Mouse (Mus musculus): Measurements from ENCODE around the gene Elobl. TPM values are rescaled to one million over a fixed set of nuclear protein-coding genes. Genes with fewer than 3 reads are reported as not detected.

Elobl gene
- polyA plus RNA-seq, 1 experiment from 2014 or later: not detected

- H3K9me3 ChIP-seq: no peaks in the 10 kb centered on the region
- no peak overlapping the region for H3K4me3 ChIP-seq
- WGBS: 79% methylated on average over 14 of the region's 14 CpGs
- no peak overlapping the region for H3K27ac ChIP-seq
- peaks cover 73% of the 10 kb centered on the region for H3K36me3 ChIP-seq
- H3K9ac ChIP-seq: no peak overlapping the region
- H3K27me3 ChIP-seq: no peaks in the 10 kb centered on the region
- H3K4me1 ChIP-seq: no peaks in the 10 kb centered on the region
- H3K4me2 ChIP-seq: no peak overlapping the region
- ATAC-seq (ENCODE audit: insufficient number of reproducible peaks, insufficient read depth, low FRiP score, low TSS enrichment, low read depth): no peak
Measured at GRCm38 (mm10) chr11:88931692-88932530, 34.8 kb downstream of the Elobl start.

GRCm38 (mm10) chr11:88926566-88926965, 40.2 kb downstream of the Elobl start:
- WGBS: 91% methylated on average over 5 of the region's 5 CpGs

More at GRCm38 (mm10) chr11:88926566-88926965, 40.2 kb downstream of the Elobl start:
- H3K4me1 ChIP-seq: no peaks in the 10 kb centered on the region
- no peak overlapping the region for H3K27ac ChIP-seq
- no peak overlapping the region for H3K9ac ChIP-seq
- H3K9me3 ChIP-seq: no peaks in the 10 kb centered on the region
- peaks cover 78% of the 10 kb centered on the region for H3K36me3 ChIP-seq
- H3K4me2 ChIP-seq: no peak overlapping the region
- no peak overlapping the region for H3K4me3 ChIP-seq
- H3K27me3 ChIP-seq: no peaks in the 10 kb centered on the region
- no peak for ATAC-seq (ENCODE audit: insufficient number of reproducible peaks, insufficient read depth, low FRiP score, low TSS enrichment, low read depth)

Other genes starting within 250 kb of the Elobl start
- 18.7 and 19.0 TPM in 2 replicates for gene Msi2, start 248.4 kb downstream of the Elobl start, polyA plus RNA-seq (2015; fragmentation: Nextera tagmentation; extraction: Ambion mirVana)
- 16.0 and 18.7 TPM in 2 replicates for gene Akap1, start 102.3 kb downstream of the Elobl start, polyA plus RNA-seq (2015; fragmentation: Nextera tagmentation; extraction: Ambion mirVana)
- 80.5 and 81.3 TPM in 2 replicates for gene Scpep1, start 11.5 kb downstream of the Elobl start, polyA plus RNA-seq (2015; fragmentation: Nextera tagmentation; extraction: Ambion mirVana)
- 21.4 and 22.4 TPM in 2 replicates for gene Coil, start 3.3 kb upstream of the Elobl start, polyA plus RNA-seq (2015; fragmentation: Nextera tagmentation; extraction: Ambion mirVana)
- gene Trim25, start 32.4 kb upstream of the Elobl start, polyA plus RNA-seq (2015; fragmentation: Nextera tagmentation; extraction: Ambion mirVana): 6.0 and 7.1 TPM in 2 replicates
- 4.8 and 5.1 TPM in 2 replicates for gene Dgke, start 99.9 kb upstream of the Elobl start, polyA plus RNA-seq (2015; fragmentation: Nextera tagmentation; extraction: Ambion mirVana)
- 1.7 and 2.0 TPM in 2 replicates for gene Gm525, start 106.9 kb upstream of the Elobl start, polyA plus RNA-seq (2015; fragmentation: Nextera tagmentation; extraction: Ambion mirVana)